Mouse (Mus musculus) neutrophil, adult 83 days (primary cell): Measurements from ENCODE around the gene Ccr1. TPM values are rescaled to one million over a fixed set of nuclear protein-coding genes. Genes with fewer than 3 reads are reported as not detected.

Source experiments
- total RNA-seq, 2 experiments: library from RNA; stranded (reverse); gene quantifications; one replicate each; pipeline ENCODE4 v1.2.4; 2023

Gene Ccr1
- 100 to 1,000 TPM; 167 to 205 TPM for total RNA-seq

GRCm38 (mm10) chr9:123968290-123968912 is at the start of gene Ccr1:
Ccr1 (minus strand) TSS chr9:123968692.

GRCm38 (mm10) chr9:123978308-123978707 is 9.8 kb upstream of the Ccr1 start, which contains the start of gene Ccr1l1:
Ccr1l1 (minus strand) TSS chr9:123978408.

Other genes with a start within 250 kb of the Ccr1 start
- under 1 TPM in 1 of 2 experiments, not detected in 1; 0.24 TPM for gene Cxcr6, start 162.2 kb downstream of the Ccr1 start, total RNA-seq
- 10 to 100 TPM; 25.2 to 26.4 TPM for gene Fyco1, start 116.8 kb downstream of the Ccr1 start, total RNA-seq
- not detected for gene Xcr1, start 106.7 kb downstream of the Ccr1 start, total RNA-seq
- not detected for gene Ccr1l1, start 9.7 kb upstream of the Ccr1 start, total RNA-seq
- 1 to 10 TPM in 1 of 2 experiments, under 1 TPM in 1; 0.60 to 1.7 TPM for gene Ccr3, start 53.3 kb upstream of the Ccr1 start, total RNA-seq
- 100 to 1,000 TPM; 228 to 241 TPM for gene Ccr2, start 133.3 kb upstream of the Ccr1 start, total RNA-seq
- 1 to 10 TPM; 2.4 to 6.1 TPM for gene Ccr5, start 152.9 kb upstream of the Ccr1 start, total RNA-seq